Mouse (Mus musculus): Measurements from ENCODE around the gene Zswim9.

- TF ChIP-seq CTCF (IDR thresholded peaks at IDR 0.05; ENCODE audit: insufficient read depth, low read depth, low read length) (no peak), POLR2A (IDR thresholded peaks at IDR 0.05; ENCODE audit: insufficient read depth, low read depth, low read length) (no peak)
These were observed 17.5 kb downstream of the Zswim9 start for GRCm38 (mm10) chr7:13260746-13261700.

Measured in olfactory bulb, adult 2 months (tissue).